Mouse (Mus musculus) cerebellum, adult 2 months (tissue): ENCODE data around the gene Cct5.

Source experiments
- CTCF ChIP-seq: fragments of 200-500 bp; IDR thresholded peaks from 2 replicates; pipeline ENCODE4 v1.5.1; 2011; ENCODE audit warnings: low read depth, mild to moderate bottlenecking, control low read depth, low read length, moderate library complexity, borderline replicate concordance; ENCODE audit not compliant: insufficient read depth
- POLR2A ChIP-seq: fragments of 200-500 bp; IDR thresholded peaks from 2 replicates; pipeline ENCODE4 v1.6.1; 2011; ENCODE audit warnings: low read length, control low read depth, borderline replicate concordance; ENCODE audit not compliant: insufficient read depth

DNA sequence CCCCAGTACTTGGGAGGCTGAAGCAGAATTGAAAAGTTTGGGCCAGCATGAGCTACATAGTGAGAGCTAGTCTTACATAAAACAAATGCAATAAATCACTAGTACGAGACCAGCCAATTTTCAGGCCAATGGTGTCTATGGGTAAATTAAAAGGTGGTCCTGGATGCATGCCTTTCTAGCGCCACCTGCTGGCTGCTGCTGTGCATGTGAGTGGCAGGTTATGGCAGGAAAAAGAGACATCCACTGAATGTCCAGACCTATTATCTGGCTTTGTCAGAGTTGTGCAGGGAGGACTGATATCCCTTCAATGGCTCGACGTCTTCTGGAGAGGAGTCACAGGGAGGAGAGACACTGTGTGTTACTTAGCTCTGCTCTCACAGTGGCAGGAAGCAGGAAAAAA, 15.1 kb downstream of the Cct5 start:
- peak; percentile 96 for TF ChIP-seq CTCF
- no peak for TF ChIP-seq POLR2A
